Mouse (Mus musculus): ENCODE measurements around the gene Iba57.

DNA sequence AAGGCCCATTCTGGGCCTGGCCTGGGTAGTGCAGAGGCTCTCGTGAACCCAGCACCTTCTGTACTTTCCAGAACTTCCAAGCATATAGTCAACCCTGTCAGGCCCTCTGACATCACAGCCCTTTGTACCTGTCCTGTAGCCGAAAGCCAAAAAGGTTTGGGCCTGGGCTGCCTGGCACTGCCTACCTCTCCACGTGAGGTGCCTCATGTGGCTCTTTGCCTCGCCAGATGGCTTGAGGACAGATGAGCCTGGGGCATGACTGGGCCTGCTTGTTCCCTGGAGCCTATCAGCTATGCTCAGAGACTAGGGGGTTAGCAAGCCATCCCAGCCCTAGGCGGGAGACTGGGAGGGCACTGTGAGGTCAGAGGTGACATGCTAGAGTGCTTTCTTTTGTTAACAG lies 22.0 kb upstream of the Iba57 start:
- TF ChIP-seq POLR2A (IDR thresholded peaks at IDR 0.05; ENCODE audit: low read depth, low read length) (no peak), CTCF (IDR thresholded peaks at IDR 0.05; ENCODE audit: extremely low read depth, insufficient read depth, insufficient read length, insufficient replicate concordance) (no peak)

Measured in spleen, adult 2 months (tissue).